In the genomic region with DNA sequence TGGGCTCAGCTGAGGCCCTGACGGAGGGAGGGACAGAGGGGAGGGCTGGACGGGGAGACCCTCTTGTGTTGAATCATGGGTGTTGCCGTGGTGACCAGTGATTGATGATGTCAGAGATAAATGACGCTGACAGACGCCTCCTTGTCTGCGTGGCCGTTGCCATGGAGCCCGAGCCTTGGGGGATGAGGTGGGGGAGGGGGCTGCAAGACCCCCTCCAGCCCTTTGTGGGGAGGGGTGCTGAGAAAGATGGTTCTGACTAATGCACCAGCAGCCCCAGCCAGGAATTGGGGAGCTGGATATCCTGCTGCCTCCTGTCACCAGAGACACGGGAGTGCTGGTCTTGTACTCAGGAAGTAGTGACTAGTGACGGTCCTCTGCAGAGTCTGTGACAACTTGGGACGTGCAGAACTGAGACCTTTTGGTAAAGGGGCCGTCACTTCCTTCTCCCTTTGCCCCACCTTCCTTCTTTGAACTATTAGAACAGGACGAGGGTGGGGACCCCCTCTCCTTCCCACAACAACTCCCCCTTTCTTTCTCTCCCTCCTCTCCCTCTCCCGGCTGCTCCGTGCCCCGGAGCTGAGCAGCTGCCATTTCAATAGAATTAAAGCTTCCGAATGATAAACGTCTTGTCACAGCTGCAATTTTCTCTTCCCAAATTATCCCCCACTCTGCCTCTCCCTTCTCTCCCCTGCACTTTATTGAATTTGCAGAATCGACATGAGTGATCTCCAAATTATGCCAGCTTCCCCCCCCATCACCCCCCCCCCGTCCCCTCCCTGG, we compare ENCODE assay signal across 9 mouse cellular contexts. TPM values are rescaled to one million over a fixed set of nuclear protein-coding genes. Genes with fewer than 3 reads are reported as not detected.
DNase-seq lines count a peak whose midpoint lies in the region; ATAC-seq lines count a peak whose summit lies in the region.
"Had no signal": no experiment of that assay in that cellular context is flagged by ENCODE, and none has a peak within 500 bp of the region (broad histone marks: within the 10 kb centered on the region; RNA-seq: fewer than 3 reads in every experiment).

No protein-coding gene starts in this region.

- no peak for ATAC-seq in intestine, embryonic 15.5 days

- intact Hi-C loops in gastrocnemius, postnatal 14 days (cut with DNase I; ENCODE audit: low total_unique reads) = no loop called here
- intact Hi-C loops in left cerebral cortex, postnatal 36 days (cut with DNase I) = no loop called here

- H3K27ac ChIP-seq in intestine, embryonic 15.5 days = peak overlapping the region; percentile 10; the same call in 1 of the 2 replicates

- no peak overlapping the region for H3K9ac ChIP-seq in intestine, embryonic 15.5 days

- peak; percentile 54 for DNase-seq in cerebellum, adult 9-11 months
- no peak for DNase-seq in cerebellum, postnatal 10 days
- DNase-seq in thymus, postnatal 14 days = peak; percentile 32
- no peak for DNase-seq in thymus, postnatal 25 days
- peak; percentile 58 for DNase-seq in naive thymus-derived CD4-positive, alpha-beta T cell, adult 2 months (ENCODE audit: low read depth)
- no peak for DNase-seq in gastrocnemius, postnatal 14 days
- no peak for DNase-seq in left cerebral cortex, postnatal 36 days (ENCODE audit: low spot score in 2 of 2)

- WGBS in intestine, embryonic 15.5 days = 23% methylated on average over 20 of the region's 20 CpGs

- H3K4me2 ChIP-seq in intestine, embryonic 15.5 days (replicated peaks) = 0 out of 2 replicates have a peak overlapping the region, but pooled peaks have one; percentile 22

- H3K4me1 ChIP-seq in intestine, embryonic 15.5 days (replicated peaks) = peaks cover 77% of the 10 kb centered on the region

- peaks cover 38% of the 10 kb centered on the region for H3K36me3 ChIP-seq in intestine, embryonic 15.5 days

- no peaks in the 10 kb centered on the region for H3K27me3 ChIP-seq in intestine, embryonic 15.5 days (replicated peaks)
- H3K27me3 ChIP-seq: CH12.LX had no signal

- H3K4me3 ChIP-seq in intestine, embryonic 15.5 days (replicated peaks) = no peak overlapping the region

- no peaks in the 10 kb centered on the region for H3K9me3 ChIP-seq in intestine, embryonic 15.5 days

RNA-seq across cellular contexts. Expression of gene Gjd3, which starts 13.9 kb away (rescaled TPM):
- 0.20 and 0.35 TPM in 2 replicates for polyA plus RNA-seq in intestine, embryonic 15.5 days (2015; fragmentation: Nextera tagmentation; extraction: Ambion mirVana)
- total RNA-seq in gastrocnemius, postnatal 14 days (2021) = not detected
- total RNA-seq in left cerebral cortex, postnatal 36 days (2021) = 1 to 10 TPM; 2.0 TPM

RNA-seq across cellular contexts. Expression of gene Rara, which starts 41.3 kb away (rescaled TPM):
- polyA plus RNA-seq in intestine, embryonic 15.5 days (2015; fragmentation: Nextera tagmentation; extraction: Ambion mirVana) = 30.7 and 31.5 TPM in 2 replicates
- 10 to 100 TPM; 13.7 to 19.7 TPM for total RNA-seq in gastrocnemius, postnatal 14 days (2021)
- 10 to 100 TPM; 10.5 to 11.6 TPM for total RNA-seq in left cerebral cortex, postnatal 36 days (2021)

RNA-seq across cellular contexts. Expression of gene Top2a, which starts 55.1 kb away (rescaled TPM):
- polyA plus RNA-seq in intestine, embryonic 15.5 days (2015; fragmentation: Nextera tagmentation; extraction: Ambion mirVana) = 183 and 194 TPM in 2 replicates
- 10 to 100 TPM; 13.8 to 16.9 TPM for total RNA-seq in gastrocnemius, postnatal 14 days (2021)
- total RNA-seq in left cerebral cortex, postnatal 36 days (2021) = 1 to 10 TPM in 1 of 2 experiments, under 1 TPM in 1; 0.66 to 1.8 TPM

Comparison
In these comparisons a context has a peak if more than half of its experiments do, and no peak if none do; other contexts are left out.
1. DNase-seq: peak in cerebellum, adult 9-11 months (single experiment), thymus, postnatal 14 days (single experiment) and naive thymus-derived CD4-positive, alpha-beta T cell, adult 2 months (single experiment); none in cerebellum, postnatal 10 days (0 of 2), thymus, postnatal 25 days (single experiment), gastrocnemius, postnatal 14 days (single experiment) and left cerebral cortex, postnatal 36 days (0 of 2).
2. RNA of gene Top2a, which starts 55.1 kb away (total RNA-seq): 13.8 to 16.9 TPM in gastrocnemius, postnatal 14 days; 0.66 to 1.8 TPM in left cerebral cortex, postnatal 36 days; every median in the first group is over 4 times any median in the second.